Mouse (Mus musculus) liver, embryonic 13.5 days (tissue): Measurements from ENCODE around the gene Ogg1. TPM values are rescaled to one million over a fixed set of nuclear protein-coding genes. Genes with fewer than 3 reads are reported as not detected.

Experiments
- ATAC-seq: fragments of 200-750 bp; cut with Nextera tagmentation; 2 replicates; pipeline ENCODE4 v1.8.0; 2017; ENCODE audit warnings: low read depth, mild to moderate bottlenecking, moderate number of reproducible peaks, moderate library complexity
- DNase-seq: peaks from one replicate; pipeline ENCODE4 v3.0.0; 2022
- H3K27ac ChIP-seq: fragments of 300-500 bp; sonication (generic); 2 replicates; pipeline ENCODE4 v1.5.1; 2015; ENCODE audit warnings: moderate library complexity, mild to moderate bottlenecking, inconsistent platforms
- H3K27me3 ChIP-seq: fragments of 300-500 bp; sonication (generic); 2 replicates; pipeline ENCODE4 v1.6.1; 2015; ENCODE audit warnings: mild to moderate bottlenecking, inconsistent platforms
- H3K36me3 ChIP-seq: fragments of 300-500 bp; sonication (generic); 2 replicates; pipeline ENCODE4 v1.6.1; 2015; ENCODE audit warnings: mild to moderate bottlenecking, inconsistent platforms
- H3K4me1 ChIP-seq: fragments of 300-500 bp; sonication (generic); replicated peaks from 2 replicates; pipeline ENCODE4 v1.6.1; 2015; ENCODE audit warnings: inconsistent platforms
- H3K4me2 ChIP-seq: fragments of 300-500 bp; sonication (generic); 2 replicates; pipeline ENCODE4 v1.6.1; 2015; ENCODE audit warnings: inconsistent platforms, mild to moderate bottlenecking, moderate library complexity
- H3K4me3 ChIP-seq: fragments of 300-500 bp; sonication (generic); replicated peaks from 2 replicates; pipeline ENCODE4 v1.5.1; 2015; ENCODE audit warnings: mild to moderate bottlenecking, inconsistent platforms
- H3K9ac ChIP-seq: fragments of 300-500 bp; sonication (generic); 2 replicates; pipeline ENCODE4 v1.6.1; 2015; ENCODE audit warnings: mild to moderate bottlenecking, inconsistent platforms
- H3K9me3 ChIP-seq: fragments of 300-500 bp; sonication (generic); replicated peaks from 2 replicates; pipeline ENCODE4 v1.6.1; 2016; ENCODE audit warnings: inconsistent platforms
- WGBS: fragments of 180-500 bp; shearing (Covaris S2); methylation state at CpG from one replicate; pipeline ENCODE4 v1.1.7; 2015; ENCODE audit not compliant: insufficient replicate concordance; 5-methylcytosine and 5-hydroxymethylcytosine counted together
- polyA plus RNA-seq: library from polyadenylated mRNA; unstranded; fragments of >200 nt; fragmentation: Nextera tagmentation; extraction: Ambion mirVana; gene quantifications from 2 replicates; pipeline ENCODE4 v1.2.1, GENCODE M21; 2015

Gene Ogg1
- polyA plus RNA-seq, 1 experiment from 2014 or later, result 6.8 TPM

- Histone ChIP-seq H3K36me3 (no peaks in the 10 kb centered on the region), H3K27ac (no peak overlapping the region), H3K4me1 (peaks cover 7% of the 10 kb centered on the region; the same call in 1 of the 2 replicates), H3K9me3 (no peaks in the 10 kb centered on the region), H3K4me3 (no peak overlapping the region), H3K4me2 (no peak overlapping the region), H3K27me3 (peaks cover 3% of the 10 kb centered on the region; the same call in 1 of the 2 replicates), H3K9ac (no peak overlapping the region)
- no peak for ATAC-seq
- WGBS, result 64% methylated on average over 2 of the region's 2 CpGs
- DNase-seq, result no peak
Observed at GRCm38 (mm10) chr6:113296046-113296445, 30.7 kb upstream of the Ogg1 start.

GRCm38 (mm10) chr6:113296639-113297038 lies 30.1 kb upstream of the Ogg1 start:
- DNase-seq (no peak), ATAC-seq (no peak)
- WGBS, result 36% methylated on average over 4 of the region's 4 CpGs
- H3K9ac ChIP-seq, result no peak overlapping the region
- no peak overlapping the region for H3K27ac ChIP-seq
- peaks cover 7% of the 10 kb centered on the region; the same call in 1 of the 2 replicates for H3K4me1 ChIP-seq
- H3K9me3 ChIP-seq, result no peaks in the 10 kb centered on the region
- H3K27me3 ChIP-seq, result peaks cover 3% of the 10 kb centered on the region; the same call in 1 of the 2 replicates
- no peak overlapping the region for H3K4me2 ChIP-seq
- no peak overlapping the region for H3K4me3 ChIP-seq
- no peaks in the 10 kb centered on the region for H3K36me3 ChIP-seq

GRCm38 (mm10) chr6:113301350-113301749 lies 25.4 kb upstream of the Ogg1 start:
- Histone ChIP-seq H3K27ac (no peak overlapping the region), H3K36me3 (no peaks in the 10 kb centered on the region), H3K4me1 (peaks cover 12% of the 10 kb centered on the region), H3K27me3 (no peaks in the 10 kb centered on the region), H3K9ac (no peak overlapping the region), H3K4me3 (no peak overlapping the region), H3K4me2 (no peak overlapping the region), H3K9me3 (no peaks in the 10 kb centered on the region)
- DNase-seq (no peak), ATAC-seq (no peak)
- WGBS, result 62% methylated on average over 5 of the region's 5 CpGs

- Histone ChIP-seq H3K27ac (no peak overlapping the region), H3K4me2 (no peak overlapping the region), H3K9ac (no peak overlapping the region), H3K9me3 (no peaks in the 10 kb centered on the region), H3K27me3 (no peaks in the 10 kb centered on the region), H3K4me3 (no peak overlapping the region), H3K36me3 (no peaks in the 10 kb centered on the region), H3K4me1 (peaks cover 9% of the 10 kb centered on the region)
- no peak for ATAC-seq
- 14% methylated on average over 3 of the region's 3 CpGs for WGBS
- no peak for DNase-seq
Observed at GRCm38 (mm10) chr6:113302258-113302657, 24.5 kb upstream of the Ogg1 start.

- H3K9ac ChIP-seq, result peak overlapping the region; percentile 97
- H3K27ac ChIP-seq, result peak overlapping the region; percentile 95
- ATAC-seq (peak; percentile 96), DNase-seq (peak; percentile 100)
- peaks cover 17% of the 10 kb centered on the region for H3K36me3 ChIP-seq
- no peaks in the 10 kb centered on the region for H3K27me3 ChIP-seq
- peaks cover 30% of the 10 kb centered on the region for H3K4me1 ChIP-seq
- no peaks in the 10 kb centered on the region for H3K9me3 ChIP-seq
- peak overlapping the region; percentile 96 for H3K4me2 ChIP-seq
- peak overlapping the region; percentile 99 for H3K4me3 ChIP-seq
- WGBS, result under 1% methylated on average over 50 of the region's 50 CpGs
Observed at GRCm38 (mm10) chr6:113306322-113306985, 20.3 kb upstream of the Ogg1 start.

GRCm38 (mm10) chr6:113306986-113307349 lies 19.8 kb upstream of the Ogg1 start, which contains the start of gene Brpf1:
Brpf1 (plus strand) TSS chr6:113307137.
- DNase-seq (no peak), ATAC-seq (peak; percentile 32)
- Histone ChIP-seq H3K4me1 (peaks cover 30% of the 10 kb centered on the region), H3K9ac (peak within 1 kb of the TSS; percentile 97), H3K4me3 (peak within 1 kb of the TSS; percentile 99), H3K4me2 (peak within 1 kb of the TSS; percentile 96), H3K36me3 (peaks cover 17% of the 10 kb centered on the region), H3K9me3 (no peaks in the 10 kb centered on the region), H3K27ac (peak within 1 kb of the TSS; percentile 95), H3K27me3 (no peaks in the 10 kb centered on the region)
- under 1% methylated on average over 32 of the region's 32 CpGs for WGBS

GRCm38 (mm10) chr6:113307481-113308121 lies 19.2 kb upstream of the Ogg1 start:
- H3K27me3 ChIP-seq, result no peaks in the 10 kb centered on the region
- H3K4me2 ChIP-seq, result peak overlapping the region; percentile 96
- WGBS, result 1% methylated on average over 34 of the region's 34 CpGs
- peak overlapping the region; percentile 97 for H3K9ac ChIP-seq
- peaks cover 24% of the 10 kb centered on the region for H3K36me3 ChIP-seq
- ATAC-seq (no peak), DNase-seq (peak; percentile 43)
- peak overlapping the region; percentile 95 for H3K27ac ChIP-seq
- no peaks in the 10 kb centered on the region for H3K9me3 ChIP-seq
- peak overlapping the region; percentile 99 for H3K4me3 ChIP-seq
- peaks cover 30% of the 10 kb centered on the region for H3K4me1 ChIP-seq

- ATAC-seq, result no peak
- Histone ChIP-seq H3K9me3 (no peaks in the 10 kb centered on the region), H3K4me3 (peak overlapping the region; percentile 99), H3K9ac (peak overlapping the region; percentile 97), H3K36me3 (peaks cover 29% of the 10 kb centered on the region), H3K4me1 (peaks cover 30% of the 10 kb centered on the region), H3K4me2 (peak overlapping the region; percentile 96), H3K27me3 (no peaks in the 10 kb centered on the region), H3K27ac (peak overlapping the region; percentile 95; the same call in 1 of the 2 replicates)
- no peak for DNase-seq
- WGBS, result 20% methylated on average over 5 of the region's 5 CpGs
Observed at GRCm38 (mm10) chr6:113308141-113308540, 18.6 kb upstream of the Ogg1 start.

GRCm38 (mm10) chr6:113315972-113316371 lies 10.8 kb upstream of the Ogg1 start:
- Histone ChIP-seq H3K9ac (no peak overlapping the region), H3K27ac (no peak overlapping the region), H3K9me3 (no peaks in the 10 kb centered on the region), H3K4me1 (no peaks in the 10 kb centered on the region), H3K4me2 (no peak overlapping the region), H3K36me3 (peaks cover 93% of the 10 kb centered on the region), H3K4me3 (no peak overlapping the region), H3K27me3 (no peaks in the 10 kb centered on the region)
- whole genome bisulfite sequencing, result 86% methylated on average over 3 of the region's 3 CpGs
- no peak for DNase-seq
- ATAC-seq, result no peak

GRCm38 (mm10) chr6:113329396-113329795 lies 2.6 kb downstream of the Ogg1 start:
- no peaks in the 10 kb centered on the region for H3K9me3 ChIP-seq
- 61% methylated on average over 1 of the region's 1 CpGs for WGBS
- DNase-seq (no peak), ATAC-seq (no peak)
- H3K9ac ChIP-seq, result no peak overlapping the region; the same call in 1 of the 2 replicates
- no peak overlapping the region for H3K4me2 ChIP-seq
- peaks cover 46% of the 10 kb centered on the region for H3K4me1 ChIP-seq
- no peak overlapping the region for H3K27ac ChIP-seq
- H3K36me3 ChIP-seq, result peaks cover 41% of the 10 kb centered on the region
- no peak overlapping the region for H3K4me3 ChIP-seq
- H3K27me3 ChIP-seq, result no peaks in the 10 kb centered on the region

GRCm38 (mm10) chr6:113330547-113330946 lies 3.8 kb downstream of the Ogg1 start:
- peaks cover 43% of the 10 kb centered on the region for H3K36me3 ChIP-seq
- DNase-seq, result no peak
- H3K4me2 ChIP-seq, result no peak overlapping the region
- no peaks in the 10 kb centered on the region for H3K9me3 ChIP-seq
- H3K9ac ChIP-seq, result no peak overlapping the region
- 12% methylated on average over 2 of the region's 2 CpGs for WGBS
- no peak overlapping the region for H3K4me3 ChIP-seq
- H3K4me1 ChIP-seq, result peaks cover 42% of the 10 kb centered on the region
- H3K27me3 ChIP-seq, result no peaks in the 10 kb centered on the region
- no peak overlapping the region for H3K27ac ChIP-seq
- no peak for ATAC-seq
